Mouse (Mus musculus): ENCODE measurements around the gene Gng10. TPM values are rescaled to one million over a fixed set of nuclear protein-coding genes. Genes with fewer than 3 reads are reported as not detected.

Gene Gng10
- polyA plus RNA-seq, 1 experiment from 2014 or later = 47.5 TPM

DNA sequence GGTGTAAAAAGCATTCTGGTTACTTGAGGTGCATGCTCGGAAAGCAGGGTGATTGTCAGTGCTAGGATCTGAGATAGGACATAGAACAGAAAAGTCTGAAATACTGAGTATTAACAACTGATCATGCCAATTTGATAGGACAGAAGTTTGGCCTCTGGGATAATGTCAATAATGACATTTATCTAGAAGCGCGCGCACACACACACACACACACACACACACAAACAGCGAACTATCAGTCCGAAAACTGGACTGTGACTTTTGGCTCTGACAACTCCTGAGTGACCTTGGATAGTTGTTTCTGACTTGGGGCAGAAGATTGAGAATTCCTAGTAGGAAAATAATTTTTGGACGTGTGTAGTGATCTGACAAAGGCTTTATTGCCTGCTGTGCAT, 31.1 kb upstream of the Gng10 start:
- H3K4me1 ChIP-seq (ENCODE audit: control insufficient read depth in 2 of 2, insufficient read depth in 2 of 2, low read length in 2 of 2) = peaks cover 8 to 22% of the 10 kb centered on the region in 2 experiments
- no peaks in the 10 kb centered on the region for H3K36me3 ChIP-seq (ENCODE audit: control insufficient read depth, insufficient read depth, low read length)
- no peaks in the 10 kb centered on the region for H3K27me3 ChIP-seq (ENCODE audit: control insufficient read depth, insufficient read depth, low read length)
- peak overlapping the region; percentile 74 to 82 for H3K4me3 ChIP-seq (ENCODE audit: control insufficient read depth in 1 of 2, insufficient read depth in 1 of 2, low read depth in 1 of 2, low read length in 2 of 2)
- H3K9ac ChIP-seq (ENCODE audit: low read length) = peak overlapping the region; percentile 88
- peak overlapping the region in 1 of 2 experiments; percentile 87; a peak in 1 of 4 replicates for H3K27ac ChIP-seq (replicated peaks in 1 of 2; ENCODE audit: control insufficient read depth in 1 of 2, insufficient read depth in 1 of 2, low read depth in 2 of 2, low read length in 2 of 2)
- no peaks in the 10 kb centered on the region for H3K9me3 ChIP-seq (ENCODE audit: control insufficient read depth, low read length)
- H3K4me2 ChIP-seq (ENCODE audit: low read length) = peak overlapping the region; percentile 92
- no peak for ATAC-seq (ENCODE audit: insufficient number of reproducible peaks, insufficient read depth, low FRiP score, low read depth)
- WGBS = 22% methylated on average over 7 of the region's 7 CpGs

DNA sequence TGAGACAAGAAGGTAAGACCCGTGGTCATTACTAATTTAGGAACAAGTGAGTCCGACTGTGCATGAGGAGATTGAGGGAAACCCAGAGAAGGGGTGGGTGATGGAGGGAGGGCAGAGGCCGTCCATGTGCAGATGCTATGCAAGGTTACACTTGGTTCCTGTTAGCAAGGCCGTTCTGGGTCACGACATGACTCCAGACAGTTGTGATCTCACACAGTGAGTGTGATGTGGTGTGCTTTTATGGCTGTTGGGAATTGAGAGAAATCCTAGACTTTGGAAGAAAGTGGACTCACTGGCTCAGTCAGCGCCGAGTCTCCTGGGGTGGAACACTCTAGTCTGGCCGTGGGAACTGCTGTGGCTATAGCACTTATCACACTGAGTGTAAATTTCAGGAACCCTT, 28.7 kb upstream of the Gng10 start:
- H3K4me2 ChIP-seq (ENCODE audit: low read length) = no peak overlapping the region
- no peaks in the 10 kb centered on the region for H3K9me3 ChIP-seq (ENCODE audit: control insufficient read depth, low read length)
- H3K27me3 ChIP-seq (ENCODE audit: control insufficient read depth, insufficient read depth, low read length) = no peaks in the 10 kb centered on the region
- H3K4me3 ChIP-seq (ENCODE audit: control insufficient read depth in 1 of 2, insufficient read depth in 1 of 2, low read depth in 1 of 2, low read length in 2 of 2) = no peak overlapping the region
- H3K36me3 ChIP-seq (ENCODE audit: control insufficient read depth, insufficient read depth, low read length) = no peaks in the 10 kb centered on the region
- 59% methylated on average over 8 of the region's 8 CpGs for WGBS
- peaks cover 11 to 34% of the 10 kb centered on the region in 2 experiments for H3K4me1 ChIP-seq (ENCODE audit: control insufficient read depth in 2 of 2, insufficient read depth in 2 of 2, low read length in 2 of 2)
- H3K27ac ChIP-seq (replicated peaks in 1 of 2; ENCODE audit: control insufficient read depth in 1 of 2, insufficient read depth in 1 of 2, low read depth in 2 of 2, low read length in 2 of 2) = no peak overlapping the region
- no peak overlapping the region for H3K9ac ChIP-seq (ENCODE audit: low read length)
- no peak for ATAC-seq (ENCODE audit: insufficient number of reproducible peaks, insufficient read depth, low FRiP score, low read depth)

DNA sequence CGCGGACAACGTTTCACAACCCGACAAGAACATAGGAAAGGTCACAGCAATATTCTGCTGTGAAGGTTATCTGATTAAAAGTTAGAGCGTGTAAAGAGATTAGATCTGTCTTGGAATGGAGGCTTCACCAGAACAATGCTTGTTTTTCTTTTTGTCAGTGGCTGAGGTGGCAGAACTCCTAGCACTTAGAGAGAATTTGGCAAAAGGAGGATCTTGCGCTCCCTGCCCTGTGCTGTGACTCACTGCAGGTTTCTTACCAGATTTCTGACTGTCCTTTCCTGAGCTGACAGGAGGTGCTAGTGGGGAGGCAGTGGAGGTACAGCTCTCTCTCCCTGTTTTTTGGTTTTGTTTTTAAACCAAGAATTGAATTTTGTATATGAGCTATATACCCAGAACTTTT, 27.9 kb upstream of the Gng10 start:
- no peaks in the 10 kb centered on the region for H3K36me3 ChIP-seq (ENCODE audit: control insufficient read depth, insufficient read depth, low read length)
- H3K9me3 ChIP-seq (ENCODE audit: control insufficient read depth, low read length) = no peaks in the 10 kb centered on the region
- H3K9ac ChIP-seq (ENCODE audit: low read length) = no peak overlapping the region
- H3K4me2 ChIP-seq (ENCODE audit: low read length) = no peak overlapping the region
- WGBS = 80% methylated on average over 6 of the region's 6 CpGs
- H3K27ac ChIP-seq (replicated peaks in 1 of 2; ENCODE audit: control insufficient read depth in 1 of 2, insufficient read depth in 1 of 2, low read depth in 2 of 2, low read length in 2 of 2) = no peak overlapping the region
- no peak for ATAC-seq (ENCODE audit: insufficient number of reproducible peaks, insufficient read depth, low FRiP score, low read depth)
- H3K4me1 ChIP-seq (ENCODE audit: control insufficient read depth in 2 of 2, insufficient read depth in 2 of 2, low read length in 2 of 2) = peaks cover 13 to 37% of the 10 kb centered on the region in 2 experiments
- no peaks in the 10 kb centered on the region for H3K27me3 ChIP-seq (ENCODE audit: control insufficient read depth, insufficient read depth, low read length)
- H3K4me3 ChIP-seq (ENCODE audit: control insufficient read depth in 1 of 2, insufficient read depth in 1 of 2, low read depth in 1 of 2, low read length in 2 of 2) = no peak overlapping the region

DNA sequence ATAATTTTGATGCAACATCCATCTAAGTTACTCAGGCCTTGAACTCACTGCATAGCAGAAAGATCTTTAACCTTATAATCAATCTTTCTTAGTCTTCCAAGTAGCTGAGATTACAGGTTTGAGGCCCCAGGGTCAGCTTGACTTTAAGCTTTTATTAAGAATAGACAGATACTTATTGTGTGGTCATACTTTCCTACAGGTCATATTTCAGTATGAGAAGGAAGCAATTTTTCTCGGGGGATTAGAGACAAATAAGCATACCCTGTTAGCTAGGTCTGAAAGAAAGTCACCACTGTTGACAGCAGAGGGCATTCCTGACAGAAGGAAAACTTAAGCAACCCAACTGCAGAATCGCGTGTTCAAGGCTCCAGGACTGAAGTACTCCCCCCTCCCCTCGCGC, 26.9 kb upstream of the Gng10 start:
- 86% methylated on average over 5 of the region's 5 CpGs for WGBS
- H3K27ac ChIP-seq (replicated peaks in 1 of 2; ENCODE audit: control insufficient read depth in 1 of 2, insufficient read depth in 1 of 2, low read depth in 2 of 2, low read length in 2 of 2) = no peak overlapping the region
- H3K9me3 ChIP-seq (ENCODE audit: control insufficient read depth, low read length) = no peaks in the 10 kb centered on the region
- H3K9ac ChIP-seq (ENCODE audit: low read length) = no peak overlapping the region
- ATAC-seq (ENCODE audit: insufficient number of reproducible peaks, insufficient read depth, low FRiP score, low read depth) = no peak
- no peaks in the 10 kb centered on the region for H3K27me3 ChIP-seq (ENCODE audit: control insufficient read depth, insufficient read depth, low read length)
- H3K4me3 ChIP-seq (ENCODE audit: control insufficient read depth in 1 of 2, insufficient read depth in 1 of 2, low read depth in 1 of 2, low read length in 2 of 2) = no peak overlapping the region
- H3K36me3 ChIP-seq (ENCODE audit: control insufficient read depth, insufficient read depth, low read length) = no peaks in the 10 kb centered on the region
- H3K4me2 ChIP-seq (ENCODE audit: low read length) = no peak overlapping the region
- peaks cover 12 to 37% of the 10 kb centered on the region in 2 experiments for H3K4me1 ChIP-seq (ENCODE audit: control insufficient read depth in 2 of 2, insufficient read depth in 2 of 2, low read length in 2 of 2)

DNA sequence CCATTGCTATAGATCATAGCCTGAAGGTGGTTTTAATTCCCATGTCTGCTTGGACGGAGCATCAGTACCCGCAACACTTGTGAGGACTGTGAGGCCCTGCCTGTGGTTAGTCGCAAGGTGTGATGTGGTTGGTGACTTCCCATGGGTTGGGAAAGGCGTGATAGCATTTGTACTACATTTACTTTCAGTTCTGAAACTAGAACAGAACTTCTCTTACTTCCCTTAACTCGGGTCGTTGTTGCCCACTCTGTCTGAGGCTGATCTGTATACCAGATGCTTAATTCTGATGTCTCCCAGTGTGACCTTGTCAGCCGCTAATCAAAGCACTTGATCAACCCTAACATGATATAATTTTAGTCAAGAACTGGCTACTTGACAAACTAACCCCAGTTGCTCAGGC, 25.7 kb upstream of the Gng10 start:
- no peak for ATAC-seq (ENCODE audit: insufficient number of reproducible peaks, insufficient read depth, low FRiP score, low read depth)
- Histone ChIP-seq H3K4me2 (ENCODE audit: low read length) (no peak overlapping the region), H3K4me3 (ENCODE audit: control insufficient read depth in 1 of 2, insufficient read depth in 1 of 2, low read depth in 1 of 2, low read length in 2 of 2) (no peak overlapping the region), H3K9ac (ENCODE audit: low read length) (no peak overlapping the region), H3K27me3 (ENCODE audit: control insufficient read depth, insufficient read depth, low read length) (no peaks in the 10 kb centered on the region), H3K4me1 (ENCODE audit: control insufficient read depth in 2 of 2, insufficient read depth in 2 of 2, low read length in 2 of 2) (peaks cover 12 to 32% of the 10 kb centered on the region in 2 experiments), H3K27ac (replicated peaks in 1 of 2; ENCODE audit: control insufficient read depth in 1 of 2, insufficient read depth in 1 of 2, low read depth in 2 of 2, low read length in 2 of 2) (no peak overlapping the region), H3K9me3 (ENCODE audit: control insufficient read depth, low read length) (no peaks in the 10 kb centered on the region), H3K36me3 (ENCODE audit: control insufficient read depth, insufficient read depth, low read length) (0 out of 2 replicates have a peak, but pooled peaks cover 5% of the 10 kb centered on the region)
- WGBS = 95% methylated on average over 7 of the region's 7 CpGs

DNA sequence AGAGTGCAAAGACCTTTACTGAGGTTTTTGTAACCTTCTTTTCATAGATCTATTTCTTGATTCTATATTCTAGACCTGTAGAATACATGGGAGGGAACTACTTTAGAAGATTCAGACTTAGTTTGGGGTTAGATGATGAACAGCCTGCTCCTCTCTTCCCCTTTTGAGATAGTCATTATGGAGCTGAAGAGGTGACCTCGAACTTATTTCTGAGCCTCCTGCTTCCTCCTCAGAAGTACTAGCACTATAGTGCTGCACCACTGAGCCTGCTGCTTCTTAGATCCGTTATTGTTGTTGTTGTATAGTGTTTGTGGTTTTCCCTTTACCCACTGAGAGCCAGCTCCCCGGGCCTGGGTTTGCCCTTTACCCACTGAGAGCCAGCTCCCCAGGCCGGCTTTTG, 25.2 kb upstream of the Gng10 start:
- H3K27ac ChIP-seq (replicated peaks in 1 of 2; ENCODE audit: control insufficient read depth in 1 of 2, insufficient read depth in 1 of 2, low read depth in 2 of 2, low read length in 2 of 2) = no peak overlapping the region
- 0 out of 2 replicates have a peak, but pooled peaks cover 5% of the 10 kb centered on the region for H3K36me3 ChIP-seq (ENCODE audit: control insufficient read depth, insufficient read depth, low read length)
- H3K9ac ChIP-seq (ENCODE audit: low read length) = no peak overlapping the region
- no peak overlapping the region for H3K4me3 ChIP-seq (ENCODE audit: control insufficient read depth in 1 of 2, insufficient read depth in 1 of 2, low read depth in 1 of 2, low read length in 2 of 2)
- no peaks in the 10 kb centered on the region for H3K27me3 ChIP-seq (ENCODE audit: control insufficient read depth, insufficient read depth, low read length)
- ATAC-seq (ENCODE audit: insufficient number of reproducible peaks, insufficient read depth, low FRiP score, low read depth) = no peak
- WGBS = 77% methylated on average over 4 of the region's 4 CpGs
- no peaks in the 10 kb centered on the region for H3K9me3 ChIP-seq (ENCODE audit: control insufficient read depth, low read length)
- H3K4me2 ChIP-seq (ENCODE audit: low read length) = no peak overlapping the region
- H3K4me1 ChIP-seq (ENCODE audit: control insufficient read depth in 2 of 2, insufficient read depth in 2 of 2, low read length in 2 of 2) = peaks cover 10 to 27% of the 10 kb centered on the region in 2 experiments

DNA sequence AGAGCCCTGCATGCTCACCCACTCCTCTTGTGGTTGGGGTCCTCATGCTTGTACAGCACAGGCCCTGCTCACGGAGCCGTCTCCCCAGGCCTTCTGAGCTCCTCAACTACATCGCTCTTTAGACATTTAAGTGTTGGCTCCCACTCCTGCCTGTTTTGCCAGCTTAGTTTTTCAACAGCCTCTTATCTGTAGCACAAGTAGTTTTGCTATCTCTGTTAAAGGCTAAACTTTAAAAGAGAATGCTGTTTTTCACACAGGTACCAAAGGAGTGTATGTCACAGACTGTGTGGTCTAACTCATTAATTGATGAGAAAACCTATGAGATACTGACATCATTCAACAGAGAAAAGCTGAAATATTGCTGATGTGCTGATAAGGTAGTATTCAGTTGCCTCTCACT, 23.4 kb upstream of the Gng10 start:
- no peak for ATAC-seq (ENCODE audit: insufficient number of reproducible peaks, insufficient read depth, low FRiP score, low read depth)
- H3K4me2 ChIP-seq (ENCODE audit: low read length) = no peak overlapping the region
- no peaks in the 10 kb centered on the region for H3K27me3 ChIP-seq (ENCODE audit: control insufficient read depth, insufficient read depth, low read length)
- no peak overlapping the region for H3K27ac ChIP-seq (replicated peaks in 1 of 2; ENCODE audit: control insufficient read depth in 1 of 2, insufficient read depth in 1 of 2, low read depth in 2 of 2, low read length in 2 of 2)
- H3K9ac ChIP-seq (ENCODE audit: low read length) = no peak overlapping the region
- H3K4me3 ChIP-seq (ENCODE audit: control insufficient read depth in 1 of 2, insufficient read depth in 1 of 2, low read depth in 1 of 2, low read length in 2 of 2) = no peak overlapping the region
- WGBS = 22% methylated on average over 3 of the region's 3 CpGs
- 0 out of 2 replicates have a peak, but pooled peaks cover 5% of the 10 kb centered on the region for H3K36me3 ChIP-seq (ENCODE audit: control insufficient read depth, insufficient read depth, low read length)
- H3K9me3 ChIP-seq (ENCODE audit: control insufficient read depth, low read length) = no peaks in the 10 kb centered on the region
- H3K4me1 ChIP-seq (ENCODE audit: control insufficient read depth in 2 of 2, insufficient read depth in 2 of 2, low read length in 2 of 2) = peaks cover 6 to 16% of the 10 kb centered on the region in 2 experiments; a peak in 3 of 4 replicates

DNA sequence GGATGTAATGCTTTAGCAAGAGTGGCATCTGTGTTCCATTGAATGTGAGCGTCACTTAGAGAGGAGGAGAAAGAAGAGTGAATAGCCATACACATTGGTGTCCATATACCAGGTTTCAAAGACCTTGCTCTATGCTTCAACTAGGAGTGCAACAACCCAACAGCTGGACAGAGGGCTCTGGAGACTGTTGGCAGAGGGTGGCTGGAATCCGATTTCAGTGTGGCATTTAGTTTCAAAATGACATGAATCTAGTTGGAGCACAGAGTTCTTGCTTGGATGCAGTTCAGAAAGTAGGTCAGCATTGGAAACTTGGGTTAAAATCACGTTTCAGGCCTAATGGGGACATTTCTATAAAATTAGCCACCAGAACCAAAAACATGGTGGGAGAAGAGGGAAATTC, 19.7 kb upstream of the Gng10 start:
- Histone ChIP-seq H3K9ac (ENCODE audit: low read length) (no peak overlapping the region), H3K4me3 (ENCODE audit: control insufficient read depth in 1 of 2, insufficient read depth in 1 of 2, low read depth in 1 of 2, low read length in 2 of 2) (no peak overlapping the region), H3K27me3 (ENCODE audit: control insufficient read depth, insufficient read depth, low read length) (no peaks in the 10 kb centered on the region), H3K4me1 (ENCODE audit: control insufficient read depth in 2 of 2, insufficient read depth in 2 of 2, low read length in 2 of 2) (peaks cover 6 to 14% of the 10 kb centered on the region in 2 experiments; a peak in 3 of 4 replicates), H3K4me2 (ENCODE audit: low read length) (no peak overlapping the region), H3K27ac (replicated peaks in 1 of 2; ENCODE audit: control insufficient read depth in 1 of 2, insufficient read depth in 1 of 2, low read depth in 2 of 2, low read length in 2 of 2) (no peak overlapping the region), H3K36me3 (ENCODE audit: control insufficient read depth, insufficient read depth, low read length) (peaks cover 27% of the 10 kb centered on the region), H3K9me3 (ENCODE audit: control insufficient read depth, low read length) (no peaks in the 10 kb centered on the region)
- ATAC-seq (ENCODE audit: insufficient number of reproducible peaks, insufficient read depth, low FRiP score, low read depth) = no peak
- 91% methylated on average over 3 of the region's 3 CpGs for WGBS
